In the genomic region with DNA sequence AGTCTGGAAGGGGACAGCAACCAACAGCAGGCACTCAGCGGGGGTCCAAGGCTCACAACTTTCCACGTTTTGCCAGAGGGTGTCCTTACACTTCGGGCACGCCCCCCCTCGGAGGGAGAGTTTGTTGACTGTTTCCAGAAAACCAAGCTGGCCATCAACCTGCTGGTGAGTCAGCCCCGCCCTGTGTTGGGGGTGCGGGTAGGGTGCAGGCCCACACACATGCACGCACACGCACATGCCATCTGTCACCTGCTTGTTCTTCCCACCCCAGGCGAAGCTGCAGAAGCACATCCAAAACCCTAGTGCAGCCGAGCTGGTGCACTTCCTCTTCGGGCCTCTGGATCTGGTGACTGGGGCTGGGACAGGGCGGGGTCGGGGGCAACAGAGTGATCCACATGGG, we compare ENCODE assay signal across 15 mouse cellular contexts. TPM values are rescaled to one million over a fixed set of nuclear protein-coding genes. Genes with fewer than 3 reads are reported as not detected.
DNase-seq lines count a peak whose midpoint lies in the region; ATAC-seq lines count a peak whose summit lies in the region.
"Had no signal": no experiment of that assay in that cellular context is flagged by ENCODE, and none has a peak within 500 bp of the region (broad histone marks: within the 10 kb centered on the region; RNA-seq: fewer than 3 reads in every experiment).

No protein-coding gene starts in this region.

- peak; percentile 38; the same call in 1 of the 2 replicates for ATAC-seq in frontal cortex, adult (ENCODE audit: low TSS enrichment)
- ATAC-seq: forebrain, embryonic 14.5 days had no signal

- no peak for DNase-seq in frontal cortex, postnatal 14 days (ENCODE audit: low spot score in 2 of 2)
- DNase-seq in right cerebral cortex, adult 2 months (ENCODE audit: low spot score in 2 of 2): peak; percentile 39 to 53
- no peak for DNase-seq in right cerebral cortex, postnatal 4 days
- peak; percentile 41 to 65 for DNase-seq in layer of hippocampus, adult 18-20 months (ENCODE audit: low spot score in 2 of 2)
- no peak for DNase-seq in lung, postnatal 25 days (ENCODE audit: low spot score)
- no peak for DNase-seq in yolk sac, embryonic 10.5 days (ENCODE audit: low spot score)
- DNase-seq: adrenal gland, adult 8-10 months; B cell, adult 2 months; gastrocnemius, postnatal 36 days; kidney, adult 2 months; kidney, postnatal 25 days; lung, adult 2 months; thymus, adult 2 months had no signal

RNA-seq across cellular contexts. Expression of gene Eps8l2, which starts 18.3 kb away (rescaled TPM):
- 1 to 10 TPM; 5.0 to 9.0 TPM for total RNA-seq in layer of hippocampus, adult 18-20 months (2021)

RNA-seq across cellular contexts. Expression of gene Tmem80, which starts 29.4 kb away (rescaled TPM):
- 10 to 100 TPM; 29.2 to 30.5 TPM for total RNA-seq in layer of hippocampus, adult 18-20 months (2021)

RNA-seq across cellular contexts. Expression of gene Deaf1, which starts 29.5 kb away (rescaled TPM):
- 10 to 100 TPM; 66.3 to 79.6 TPM for total RNA-seq in layer of hippocampus, adult 18-20 months (2021)

RNA-seq across cellular contexts. Expression of gene Taldo1, which starts 35.0 kb away (rescaled TPM):
- total RNA-seq in layer of hippocampus, adult 18-20 months (2021): 100 to 1,000 TPM; 122 to 125 TPM

RNA-seq across cellular contexts. Expression of gene Gatd1, which starts 57.0 kb away (rescaled TPM):
- total RNA-seq in layer of hippocampus, adult 18-20 months (2021): 10 to 100 TPM; 37.7 to 39.9 TPM

Comparison
In these comparisons a context has a peak if more than half of its experiments do, and no peak if none do; other contexts are left out.
1. DNase-seq: peak in right cerebral cortex, adult 2 months (2 of 2) and layer of hippocampus, adult 18-20 months (2 of 2); none in frontal cortex, postnatal 14 days (0 of 2), right cerebral cortex, postnatal 4 days (single experiment), lung, postnatal 25 days (single experiment) and yolk sac, embryonic 10.5 days (single experiment).